Comparison of ENCODE assay signal across 28 mouse cellular contexts in the genomic region with DNA sequence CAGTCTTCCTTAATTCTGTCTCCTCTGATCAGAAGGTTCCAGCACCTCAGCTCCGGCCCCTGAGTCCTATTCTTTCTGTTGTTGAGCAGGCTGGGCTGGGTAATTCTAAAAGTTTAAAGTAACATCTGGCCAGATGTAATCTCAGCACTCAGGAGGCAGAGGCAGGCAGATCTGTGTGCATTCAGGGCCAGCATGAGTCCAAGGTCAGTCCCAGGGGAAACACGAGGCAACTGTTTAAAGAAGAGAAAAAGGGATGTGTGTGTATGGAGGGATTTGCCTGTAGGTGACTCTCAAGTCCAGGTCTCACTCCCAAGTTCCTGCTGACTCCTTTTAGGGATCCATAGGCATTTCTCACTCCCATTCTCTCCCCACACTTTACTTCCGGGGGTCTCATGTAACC.
"Had no signal": no experiment of that assay in that cellular context is flagged by ENCODE, and none has a peak within 500 bp of the region (broad histone marks: within the 10 kb centered on the region; RNA-seq: fewer than 3 reads in every experiment).

No protein-coding gene starts in this region.

- H3K36me3 ChIP-seq: limb, embryonic 10.5 days; limb, embryonic 12.5 days; limb, embryonic 13.5 days; limb, embryonic 15.5 days; liver, embryonic 12.5 days; liver, embryonic 13.5 days; liver, embryonic 15.5 days; lung, embryonic 15.5 days; midbrain, embryonic 10.5 days; midbrain, embryonic 12.5 days; midbrain, embryonic 13.5 days; midbrain, embryonic 15.5 days had no signal

- H3K4me3 ChIP-seq: left cerebral cortex, adult 2 months; limb, embryonic 10.5 days; limb, embryonic 12.5 days; limb, embryonic 13.5 days; limb, embryonic 15.5 days; liver, embryonic 12.5 days; liver, embryonic 13.5 days; liver, embryonic 15.5 days; lung, embryonic 15.5 days; megakaryocyte, embryonic 14.5 days; midbrain, embryonic 10.5 days; midbrain, embryonic 12.5 days; midbrain, embryonic 13.5 days; midbrain, embryonic 15.5 days; myocyte had no signal

- H3K9ac ChIP-seq: limb, embryonic 12.5 days; limb, embryonic 13.5 days; limb, embryonic 15.5 days; liver, embryonic 12.5 days; liver, embryonic 13.5 days; liver, embryonic 14.5 days; liver, embryonic 15.5 days; liver, postnatal 0 days; lung, embryonic 14.5 days; lung, embryonic 15.5 days; midbrain, embryonic 12.5 days; midbrain, embryonic 13.5 days; midbrain, embryonic 15.5 days had no signal

- DNase-seq: left cerebral cortex, postnatal 4 days; liver, embryonic 13.5 days; liver, postnatal 0 days; lung, adult 18-20 months; lung, adult 2 months; lung, embryonic 14.5 days; lung, postnatal 10 days; lung, postnatal 14 days; lung, postnatal 36 days; lung, postnatal 4 days; midbrain, embryonic 14.5 days had no signal

- H3K27ac ChIP-seq: left cerebral cortex, adult 2 months; limb, embryonic 10.5 days; limb, embryonic 12.5 days; limb, embryonic 13.5 days; limb, embryonic 15.5 days; liver, embryonic 12.5 days; liver, embryonic 13.5 days; liver, embryonic 14.5 days; liver, embryonic 15.5 days; lung, embryonic 15.5 days; midbrain, embryonic 10.5 days; midbrain, embryonic 12.5 days; midbrain, embryonic 13.5 days; midbrain, embryonic 15.5 days had no signal

- H3K9me3 ChIP-seq: limb, embryonic 10.5 days; limb, embryonic 12.5 days; limb, embryonic 13.5 days; limb, embryonic 15.5 days; liver, embryonic 12.5 days; liver, embryonic 13.5 days; liver, embryonic 15.5 days; lung, embryonic 15.5 days; megakaryocyte, embryonic 14.5 days; midbrain, embryonic 10.5 days; midbrain, embryonic 12.5 days; midbrain, embryonic 13.5 days; midbrain, embryonic 15.5 days had no signal

- H3K4me2 ChIP-seq: limb, embryonic 12.5 days; limb, embryonic 13.5 days; limb, embryonic 15.5 days; liver, embryonic 11.5 days; liver, embryonic 12.5 days; liver, embryonic 13.5 days; lung, embryonic 14.5 days; lung, embryonic 15.5 days; midbrain, embryonic 11.5 days; midbrain, embryonic 12.5 days; midbrain, embryonic 13.5 days; midbrain, embryonic 15.5 days had no signal
